ENCODE assay signal across 8 mouse cellular contexts in the genomic region with DNA sequence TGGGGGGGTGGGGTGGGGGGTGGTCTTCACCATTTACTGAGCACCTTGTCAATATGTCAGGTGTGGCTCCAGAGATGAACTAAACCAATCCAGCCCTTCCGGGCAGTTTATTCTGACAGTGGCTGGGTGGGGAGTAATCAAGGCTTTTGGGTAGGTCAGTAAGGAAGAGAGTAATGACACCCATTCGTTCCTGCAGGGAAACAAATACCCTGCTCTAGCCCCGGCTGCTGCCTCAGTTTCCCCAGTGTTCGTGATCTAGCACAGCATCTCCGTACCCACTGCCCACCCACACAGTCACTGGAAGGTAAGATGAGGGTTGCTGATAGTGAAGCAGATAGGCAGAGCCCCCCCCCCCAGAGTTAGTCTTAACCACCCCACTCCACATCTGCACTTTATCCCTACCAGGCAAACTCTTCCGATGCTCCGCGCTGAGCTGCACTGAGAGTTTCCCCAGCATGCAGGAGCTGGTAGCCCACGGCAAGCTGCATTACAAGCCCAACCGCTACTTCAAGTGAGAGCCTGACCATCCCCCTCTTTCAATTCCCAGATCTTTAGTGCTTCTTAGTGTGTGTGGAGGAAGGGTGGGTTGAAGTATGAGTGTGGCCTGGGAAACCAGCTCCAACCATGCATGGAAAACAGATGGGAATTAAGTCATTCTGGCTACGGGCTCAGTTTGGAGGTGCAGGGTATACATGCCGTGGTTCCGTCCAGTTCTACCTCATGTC. TPM values are rescaled to one million over a fixed set of nuclear protein-coding genes. Genes with fewer than 3 reads are reported as not detected.
DNase-seq lines count a peak whose midpoint lies in the region; ATAC-seq lines count a peak whose summit lies in the region.

No protein-coding gene starts in this region.

- H3K4me2 ChIP-seq in hindbrain, embryonic 13.5 days, result peak overlapping the region; percentile 77
- H3K4me2 ChIP-seq in midbrain, embryonic 11.5 days, result peak overlapping the region; percentile 63; the same call in 1 of the 2 replicates

- no peaks in the 10 kb centered on the region for H3K9me3 ChIP-seq in hindbrain, embryonic 13.5 days
- H3K9me3 ChIP-seq in midbrain, embryonic 11.5 days (ENCODE audit: control insufficient read depth, low read length), result no peaks in the 10 kb centered on the region

- H3K36me3 ChIP-seq in hindbrain, embryonic 13.5 days, result peaks cover 35% of the 10 kb centered on the region
- H3K36me3 ChIP-seq in midbrain, embryonic 11.5 days (ENCODE audit: control insufficient read depth, insufficient read depth, low read length), result no peaks in the 10 kb centered on the region; the same call in 1 of the 2 replicates

- H3K27ac ChIP-seq in hindbrain, embryonic 13.5 days, result no peak overlapping the region
- no peak overlapping the region for H3K27ac ChIP-seq in midbrain, embryonic 11.5 days (ENCODE audit: low read depth, low read length)

- no peak overlapping the region for H3K4me3 ChIP-seq in hindbrain, embryonic 13.5 days
- no peak overlapping the region for H3K4me3 ChIP-seq in midbrain, embryonic 11.5 days (ENCODE audit: low read depth, low read length)

- 82% methylated on average over 13 of the region's 13 CpGs for WGBS in hindbrain, embryonic 13.5 days
- WGBS in midbrain, embryonic 11.5 days, result 84% methylated on average over 13 of the region's 13 CpGs

- H3K4me1 ChIP-seq in hindbrain, embryonic 13.5 days (replicated peaks), result peaks cover 34% of the 10 kb centered on the region
- H3K4me1 ChIP-seq in midbrain, embryonic 11.5 days (ENCODE audit: control insufficient read depth, insufficient read depth, low read length), result peaks cover 11% of the 10 kb centered on the region

- no peak for ATAC-seq in hindbrain, embryonic 13.5 days (ENCODE audit: low FRiP score)
- ATAC-seq in midbrain, embryonic 11.5 days (ENCODE audit: low FRiP score), result no peak
- no peak for ATAC-seq in erythroid progenitor cell, adult 5-6 weeks (replicated peaks; ENCODE audit: low FRiP score, poor library complexity, severe bottlenecking)

- peak; percentile 91 for DNase-seq in heart, adult 11 months
- DNase-seq in heart, adult 18-20 months, result no peak
- peak; percentile 43 for DNase-seq in ZHBTc4 (ENCODE audit: low read depth, low spot score)
- DNase-seq in midbrain, embryonic 11.5 days (ENCODE audit: low spot score, missing footprints), result peak; percentile 79
- DNase-seq in cerebellum, adult 18-20 months, result no peak
- no peak for DNase-seq in layer of hippocampus, adult 9-10 months (ENCODE audit: low spot score)

- H3K27me3 ChIP-seq in hindbrain, embryonic 13.5 days, result no peaks in the 10 kb centered on the region
- H3K27me3 ChIP-seq in midbrain, embryonic 11.5 days (ENCODE audit: control insufficient read depth, insufficient read depth, low read length), result no peaks in the 10 kb centered on the region

- peak overlapping the region; percentile 49; the same call in 1 of the 2 replicates for H3K9ac ChIP-seq in hindbrain, embryonic 13.5 days
- no peak overlapping the region for H3K9ac ChIP-seq in midbrain, embryonic 11.5 days (ENCODE audit: low read length)

RNA-seq across cellular contexts. Expression of a gene that starts 1.4 kb away (rescaled TPM):
- total RNA-seq in heart, adult 18-20 months (2021), result 1 to 10 TPM; 7.9 to 9.9 TPM
- polyA plus RNA-seq in hindbrain, embryonic 13.5 days (2015; fragmentation: Nextera tagmentation; extraction: Ambion mirVana), result 68.9 and 70.0 TPM in 2 replicates
- 62.5 and 68.0 TPM in 2 replicates for polyA plus RNA-seq in midbrain, embryonic 11.5 days (2014; fragmentation: Nextera tagmentation; extraction: Ambion mirVana)
- 31.4 and 36.5 TPM in 2 replicates for total RNA-seq in erythroid progenitor cell, adult 5-6 weeks (2015; ENCODE audit: low replicate concordance)
- total RNA-seq in erythroid progenitor cell, adult 5-6 weeks (2017; ENCODE audit: low replicate concordance), result 22.3 and 28.9 TPM in 2 replicates

RNA-seq across cellular contexts. Expression of a gene that starts 7.5 kb away (rescaled TPM):
- total RNA-seq in heart, adult 18-20 months (2021), result under 1 TPM; 0.10 to 0.31 TPM
- 0.49 and 0.83 TPM in 2 replicates for polyA plus RNA-seq in hindbrain, embryonic 13.5 days (2015; fragmentation: Nextera tagmentation; extraction: Ambion mirVana)
- 0.21 and 0.93 TPM in 2 replicates for polyA plus RNA-seq in midbrain, embryonic 11.5 days (2014; fragmentation: Nextera tagmentation; extraction: Ambion mirVana)
- 5.4 and 7.6 TPM in 2 replicates for total RNA-seq in erythroid progenitor cell, adult 5-6 weeks (2015; ENCODE audit: low replicate concordance)
- total RNA-seq in erythroid progenitor cell, adult 5-6 weeks (2017; ENCODE audit: low replicate concordance), result 5.4 and 12.7 TPM in 2 replicates

RNA-seq across cellular contexts. Expression of a gene that starts 56.3 kb away (rescaled TPM):
- total RNA-seq in heart, adult 18-20 months (2021), result 10 to 100 TPM; 89.0 to 93.4 TPM
- polyA plus RNA-seq in hindbrain, embryonic 13.5 days (2015; fragmentation: Nextera tagmentation; extraction: Ambion mirVana), result 241 and 245 TPM in 2 replicates
- polyA plus RNA-seq in midbrain, embryonic 11.5 days (2014; fragmentation: Nextera tagmentation; extraction: Ambion mirVana), result 581 and 639 TPM in 2 replicates
- total RNA-seq in erythroid progenitor cell, adult 5-6 weeks (2015; ENCODE audit: low replicate concordance), result 585 and 697 TPM in 2 replicates
- total RNA-seq in erythroid progenitor cell, adult 5-6 weeks (2017; ENCODE audit: low replicate concordance), result 520 and 703 TPM in 2 replicates

Comparison
In these comparisons a context has a peak if more than half of its experiments do, and no peak if none do; other contexts are left out.
1. DNase-seq: peak in heart, adult 11 months (single experiment), ZHBTc4 (single experiment) and midbrain, embryonic 11.5 days (single experiment); none in heart, adult 18-20 months (0 of 2), cerebellum, adult 18-20 months (0 of 2) and layer of hippocampus, adult 9-10 months (single experiment).
2. RNA of a gene that starts 7.5 kb away (total RNA-seq): 5.4 to 12.7 TPM in erythroid progenitor cell, adult 5-6 weeks; 0.10 to 0.31 TPM in heart, adult 18-20 months; every median in the first group is over 4 times any median in the second.
3. RNA of a gene that starts 56.3 kb away (total RNA-seq): 520 to 703 TPM in erythroid progenitor cell, adult 5-6 weeks; 89.0 to 93.4 TPM in heart, adult 18-20 months; every median in the first group is over 4 times any median in the second.